Mouse (Mus musculus) liver, embryonic 13.5 days (tissue): ENCODE results near the gene Hdac10. TPM values are rescaled to one million over a fixed set of nuclear protein-coding genes. Genes with fewer than 3 reads are reported as not detected.

Source experiments
- ATAC-seq: fragments of 200-750 bp; cut with Nextera tagmentation; 2 replicates; pipeline ENCODE4 v1.8.0; 2017; ENCODE audit warnings: low read depth, mild to moderate bottlenecking, moderate number of reproducible peaks, moderate library complexity
- DNase-seq: peaks from one replicate; pipeline ENCODE4 v3.0.0; 2022
- H3K27ac ChIP-seq: fragments of 300-500 bp; sonication (generic); 2 replicates; pipeline ENCODE4 v1.5.1; 2015; ENCODE audit warnings: moderate library complexity, mild to moderate bottlenecking, inconsistent platforms
- H3K27me3 ChIP-seq: fragments of 300-500 bp; sonication (generic); 2 replicates; pipeline ENCODE4 v1.6.1; 2015; ENCODE audit warnings: mild to moderate bottlenecking, inconsistent platforms
- H3K36me3 ChIP-seq: fragments of 300-500 bp; sonication (generic); 2 replicates; pipeline ENCODE4 v1.6.1; 2015; ENCODE audit warnings: mild to moderate bottlenecking, inconsistent platforms
- H3K4me1 ChIP-seq: fragments of 300-500 bp; sonication (generic); replicated peaks from 2 replicates; pipeline ENCODE4 v1.6.1; 2015; ENCODE audit warnings: inconsistent platforms
- H3K4me2 ChIP-seq: fragments of 300-500 bp; sonication (generic); 2 replicates; pipeline ENCODE4 v1.6.1; 2015; ENCODE audit warnings: inconsistent platforms, mild to moderate bottlenecking, moderate library complexity
- H3K4me3 ChIP-seq: fragments of 300-500 bp; sonication (generic); replicated peaks from 2 replicates; pipeline ENCODE4 v1.5.1; 2015; ENCODE audit warnings: mild to moderate bottlenecking, inconsistent platforms
- H3K9ac ChIP-seq: fragments of 300-500 bp; sonication (generic); 2 replicates; pipeline ENCODE4 v1.6.1; 2015; ENCODE audit warnings: mild to moderate bottlenecking, inconsistent platforms
- H3K9me3 ChIP-seq: fragments of 300-500 bp; sonication (generic); replicated peaks from 2 replicates; pipeline ENCODE4 v1.6.1; 2016; ENCODE audit warnings: inconsistent platforms
- WGBS: fragments of 180-500 bp; shearing (Covaris S2); methylation state at CpG from one replicate; pipeline ENCODE4 v1.1.7; 2015; ENCODE audit not compliant: insufficient replicate concordance; 5-methylcytosine and 5-hydroxymethylcytosine counted together
- polyA plus RNA-seq: library from polyadenylated mRNA; unstranded; fragments of >200 nt; fragmentation: Nextera tagmentation; extraction: Ambion mirVana; gene quantifications from 2 replicates; pipeline ENCODE4 v1.2.1, GENCODE M21; 2015

The Hdac10 gene
- polyA plus RNA-seq, 1 experiment from 2014 or later: 10.2 TPM

DNA sequence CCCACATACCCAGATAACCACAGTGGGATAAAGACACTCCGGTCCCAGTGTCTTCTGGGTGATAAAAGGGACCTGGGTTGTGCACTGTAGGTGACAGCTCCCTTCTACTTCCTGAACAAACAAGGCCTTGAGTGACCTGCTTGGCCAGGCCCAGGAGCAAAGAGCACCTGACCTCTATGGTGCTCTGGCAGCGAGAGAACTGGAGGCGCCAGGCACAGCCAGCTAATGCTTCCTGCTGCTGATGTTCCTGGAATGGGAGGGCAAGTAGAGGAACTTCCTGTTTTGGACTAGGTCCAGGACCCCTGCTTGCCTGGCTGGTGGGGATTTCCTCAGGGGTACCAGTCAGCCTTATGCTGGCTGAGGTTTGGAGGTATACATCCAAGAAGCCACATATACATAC lies 41.6 kb upstream of the Hdac10 start:
- ATAC-seq: peak; percentile 11; the same call in 1 of the 2 replicates
- WGBS: 31% methylated on average over 3 of the region's 3 CpGs
- DNase-seq: no peak
- peak overlapping the region; percentile 12; the same call in 1 of the 2 replicates for H3K4me2 ChIP-seq
- H3K4me1 ChIP-seq: peaks cover 66% of the 10 kb centered on the region
- H3K9me3 ChIP-seq: no peaks in the 10 kb centered on the region
- no peak overlapping the region for H3K9ac ChIP-seq
- H3K4me3 ChIP-seq: no peak overlapping the region
- peaks cover 26% of the 10 kb centered on the region for H3K36me3 ChIP-seq
- peaks cover 43% of the 10 kb centered on the region for H3K27me3 ChIP-seq
- peak overlapping the region; percentile 69; the same call in 1 of the 2 replicates for H3K27ac ChIP-seq

DNA sequence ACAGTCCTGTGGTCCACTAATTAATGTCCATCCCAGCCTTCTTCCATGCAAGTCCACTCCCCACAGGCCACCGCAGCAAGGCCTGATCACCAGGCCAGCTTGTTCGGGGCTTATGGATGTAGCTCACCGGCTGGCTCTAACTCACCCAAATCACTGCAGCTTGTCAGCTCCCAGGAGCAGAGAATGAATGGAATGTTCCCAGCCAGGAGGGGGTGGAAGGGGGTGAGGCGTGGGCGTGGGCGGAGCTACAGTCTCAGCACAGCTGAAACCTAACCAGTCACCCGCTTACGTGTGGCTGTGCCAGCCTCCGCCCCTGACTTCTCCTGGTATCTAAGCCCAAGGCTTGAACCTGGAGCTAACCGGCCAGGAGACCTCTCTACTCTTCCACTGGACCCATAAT lies 40.9 kb upstream of the Hdac10 start:
- WGBS: 51% methylated on average over 10 of the region's 10 CpGs
- H3K9me3 ChIP-seq: no peaks in the 10 kb centered on the region
- H3K4me1 ChIP-seq: peaks cover 59% of the 10 kb centered on the region
- peak overlapping the region; percentile 12; the same call in 1 of the 2 replicates for H3K4me2 ChIP-seq
- peaks cover 33% of the 10 kb centered on the region for H3K36me3 ChIP-seq
- peaks cover 36% of the 10 kb centered on the region for H3K27me3 ChIP-seq
- no peak for DNase-seq
- no peak for ATAC-seq
- no peak overlapping the region for H3K4me3 ChIP-seq
- peak overlapping the region; percentile 69; the same call in 1 of the 2 replicates for H3K27ac ChIP-seq
- no peak overlapping the region for H3K9ac ChIP-seq

DNA sequence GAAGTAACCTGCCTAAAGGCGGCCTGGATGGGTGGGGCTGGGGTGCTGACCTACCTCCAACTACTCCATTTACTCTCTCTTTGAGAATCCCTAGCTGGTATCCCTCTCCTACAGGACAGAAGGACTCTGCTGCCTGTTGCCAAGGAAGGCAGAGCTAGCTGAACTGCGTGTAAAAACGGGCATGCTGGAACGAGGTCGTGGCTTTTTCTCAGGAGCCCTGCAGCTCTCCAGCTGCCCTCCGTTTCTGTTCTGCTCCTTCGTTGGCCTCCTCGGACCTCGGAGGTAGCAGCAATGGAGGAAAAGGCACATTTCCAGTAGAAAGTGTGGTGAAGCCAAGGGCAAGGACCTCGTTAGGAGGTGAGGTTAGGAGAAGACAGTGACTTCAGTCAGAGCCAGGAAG lies 40.4 kb upstream of the Hdac10 start:
- Histone ChIP-seq H3K36me3 (peaks cover 38% of the 10 kb centered on the region), H3K9me3 (no peaks in the 10 kb centered on the region), H3K27ac (no peak overlapping the region), H3K9ac (no peak overlapping the region), H3K4me2 (no peak overlapping the region), H3K27me3 (peaks cover 31% of the 10 kb centered on the region), H3K4me1 (peaks cover 54% of the 10 kb centered on the region), H3K4me3 (no peak overlapping the region)
- DNase-seq (no peak), ATAC-seq (no peak)
- 74% methylated on average over 10 of the region's 10 CpGs for WGBS

DNA sequence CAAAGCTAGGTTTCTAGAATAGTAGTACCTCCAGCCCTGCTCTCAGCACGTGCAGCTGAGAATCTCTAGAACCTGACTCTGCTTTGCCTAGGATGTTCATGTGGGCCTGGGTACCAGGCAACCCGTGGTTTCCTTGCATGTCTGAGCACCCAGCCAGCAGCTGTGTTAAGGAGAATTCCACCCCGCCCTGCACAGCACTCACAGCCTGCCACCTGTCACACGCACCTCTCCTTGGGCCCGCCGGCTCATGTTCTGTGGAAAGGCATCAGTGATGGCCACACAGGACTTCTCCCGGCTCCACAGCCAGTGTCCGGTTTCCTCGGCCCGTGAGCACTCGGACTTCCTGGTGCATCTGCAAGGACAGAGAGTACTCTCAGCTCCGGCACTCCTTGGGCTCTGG lies 37.0 kb upstream of the Hdac10 start:
- Histone ChIP-seq H3K4me2 (no peak overlapping the region), H3K36me3 (peaks cover 73% of the 10 kb centered on the region), H3K27ac (no peak overlapping the region), H3K4me3 (no peak overlapping the region), H3K9ac (no peak overlapping the region), H3K27me3 (0 out of 2 replicates have a peak, but pooled peaks cover 2% of the 10 kb centered on the region), H3K9me3 (no peaks in the 10 kb centered on the region), H3K4me1 (peaks cover 19% of the 10 kb centered on the region)
- DNase-seq (no peak), ATAC-seq (no peak)
- 82% methylated on average over 12 of the region's 12 CpGs for WGBS

DNA sequence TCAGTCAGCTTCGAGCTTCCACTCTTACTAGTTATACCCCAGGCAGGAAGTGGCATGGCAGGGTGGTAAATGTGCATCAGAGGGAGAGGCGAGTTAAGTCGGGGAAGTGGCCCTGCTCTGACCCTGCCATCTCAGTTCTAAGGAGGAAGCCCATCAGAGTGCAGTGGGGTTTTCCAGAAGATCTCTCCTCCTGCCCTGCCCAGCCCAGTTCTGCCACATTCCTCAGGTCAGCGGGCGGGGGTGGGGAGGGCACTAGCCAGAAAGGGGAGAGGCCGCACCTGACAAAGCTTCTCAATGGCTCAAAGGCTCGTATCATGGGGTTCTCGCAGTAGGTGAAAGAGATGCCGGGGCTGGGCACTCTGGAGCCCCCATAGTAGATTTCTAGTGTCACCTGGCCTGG lies 32.9 kb upstream of the Hdac10 start:
- no peaks in the 10 kb centered on the region for H3K27me3 ChIP-seq
- H3K4me3 ChIP-seq: no peak overlapping the region
- H3K36me3 ChIP-seq: peaks cover 98% of the 10 kb centered on the region
- H3K9ac ChIP-seq: no peak overlapping the region
- ATAC-seq (no peak), DNase-seq (no peak)
- H3K9me3 ChIP-seq: no peaks in the 10 kb centered on the region
- H3K4me1 ChIP-seq: no peaks in the 10 kb centered on the region
- 58% methylated on average over 9 of the region's 9 CpGs for WGBS
- H3K27ac ChIP-seq: no peak overlapping the region
- no peak overlapping the region for H3K4me2 ChIP-seq

DNA sequence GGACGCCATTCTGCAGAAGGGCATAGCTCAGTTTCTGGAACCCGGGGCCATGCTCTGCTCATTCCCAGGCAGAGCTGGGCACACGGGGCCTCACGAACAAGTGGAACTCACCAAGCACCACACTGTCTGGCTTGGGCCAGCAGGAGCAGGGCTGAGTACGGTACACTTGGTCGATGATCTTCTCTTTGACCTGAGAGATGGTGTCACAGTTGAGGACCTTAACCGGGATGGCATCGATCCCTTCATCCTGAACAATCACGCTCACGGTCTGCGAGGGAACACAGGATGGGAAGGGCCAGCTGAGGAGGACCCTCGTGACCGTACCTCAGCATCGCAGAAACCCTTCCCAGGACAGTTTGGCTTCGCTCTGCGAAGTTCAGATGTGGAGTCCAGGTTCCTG lies 30.0 kb upstream of the Hdac10 start:
- H3K4me3 ChIP-seq: no peak overlapping the region
- no peak overlapping the region for H3K9ac ChIP-seq
- DNase-seq (no peak), ATAC-seq (peak; percentile 30; the same call in 1 of the 2 replicates)
- H3K4me2 ChIP-seq: no peak overlapping the region
- no peaks in the 10 kb centered on the region for H3K27me3 ChIP-seq
- no peak overlapping the region for H3K27ac ChIP-seq
- no peaks in the 10 kb centered on the region for H3K4me1 ChIP-seq
- peaks cover 79% of the 10 kb centered on the region for H3K36me3 ChIP-seq
- no peaks in the 10 kb centered on the region for H3K9me3 ChIP-seq
- 85% methylated on average over 16 of the region's 16 CpGs for WGBS

DNA sequence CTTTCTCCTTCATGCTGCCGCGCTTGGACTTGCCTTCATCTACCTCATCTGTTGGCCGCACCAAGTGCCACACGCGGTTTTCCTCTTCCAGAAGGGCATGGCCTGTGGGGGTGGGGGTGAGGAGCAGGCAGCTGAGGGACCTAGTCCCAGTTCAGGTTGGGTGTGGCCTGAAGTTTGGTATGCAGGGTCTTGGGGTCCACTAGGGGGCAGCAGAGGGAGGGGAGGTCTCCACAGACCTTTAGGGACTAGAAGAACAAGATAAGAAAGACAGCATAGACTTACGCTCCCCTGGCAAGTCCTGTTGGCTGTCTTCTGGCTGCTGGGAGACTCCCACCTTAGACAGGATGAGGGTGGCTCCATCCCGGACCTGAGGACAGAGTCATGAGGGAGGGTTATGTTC lies 29.5 kb upstream of the Hdac10 start:
- DNase-seq: peak; percentile 40
- peaks cover 74% of the 10 kb centered on the region for H3K36me3 ChIP-seq
- peak; percentile 22; the same call in 1 of the 2 replicates for ATAC-seq
- no peak overlapping the region for H3K27ac ChIP-seq
- no peaks in the 10 kb centered on the region for H3K27me3 ChIP-seq
- 49% methylated on average over 7 of the region's 7 CpGs for WGBS
- H3K4me1 ChIP-seq: no peaks in the 10 kb centered on the region
- H3K4me2 ChIP-seq: no peak overlapping the region
- H3K9ac ChIP-seq: no peak overlapping the region
- no peaks in the 10 kb centered on the region for H3K9me3 ChIP-seq
- H3K4me3 ChIP-seq: no peak overlapping the region

DNA sequence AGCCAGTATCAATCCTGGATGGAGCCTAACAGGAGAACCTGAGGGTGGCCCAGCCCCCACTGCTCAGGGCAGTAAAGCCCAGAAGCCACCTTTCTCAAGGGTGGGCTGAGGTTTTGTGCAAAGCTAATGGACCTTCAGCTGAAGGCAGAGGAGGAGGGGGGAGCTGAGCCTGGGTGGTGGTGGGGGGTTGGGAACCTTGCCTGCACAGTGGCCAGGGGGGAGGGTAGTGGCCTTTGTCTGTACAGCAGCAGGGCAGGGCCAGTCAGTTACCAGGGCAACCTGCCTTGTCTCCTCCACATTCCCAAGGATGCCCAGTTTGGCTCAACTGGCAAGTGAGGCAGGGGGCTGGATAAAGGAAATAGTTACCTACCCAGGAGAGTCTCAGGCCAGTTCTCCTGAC lies 23.8 kb upstream of the Hdac10 start:
- Histone ChIP-seq H3K27me3 (peaks cover 37% of the 10 kb centered on the region), H3K27ac (no peak overlapping the region)
- no peak for ATAC-seq

DNA sequence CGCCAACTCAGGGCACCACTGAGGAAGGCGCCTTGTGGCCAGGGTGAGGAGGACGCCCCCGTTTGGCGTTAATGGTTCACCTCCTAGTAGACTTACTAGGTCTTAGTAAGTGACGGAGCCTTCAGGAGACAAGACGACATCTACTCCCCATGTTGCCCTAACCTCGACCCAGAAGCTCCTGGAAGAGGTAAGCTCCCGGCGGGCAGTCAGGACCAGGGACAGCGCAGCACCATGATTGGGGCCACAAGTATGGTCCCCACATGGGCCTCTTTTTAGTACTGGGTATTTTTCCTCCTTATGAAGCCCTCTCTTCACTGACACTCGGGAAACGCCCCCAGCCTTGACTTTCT lies 21.5 kb upstream of the Hdac10 start:
- ATAC-seq (peak; percentile 6; the same call in 1 of the 2 replicates), DNase-seq (peak; percentile 34)
- H3K4me3 ChIP-seq: peak overlapping the region; percentile 62
- no peak overlapping the region for H3K9ac ChIP-seq
- H3K27me3 ChIP-seq: peaks cover 60% of the 10 kb centered on the region
- no peaks in the 10 kb centered on the region for H3K9me3 ChIP-seq
- peak overlapping the region; percentile 79 for H3K4me2 ChIP-seq
- no peak overlapping the region for H3K27ac ChIP-seq
- no peaks in the 10 kb centered on the region for H3K36me3 ChIP-seq
- peaks cover 30% of the 10 kb centered on the region for H3K4me1 ChIP-seq
- 2% methylated on average over 13 of the region's 13 CpGs for WGBS

More for the DNA sequence above, 23.8 kb upstream of the Hdac10 start:
- no peak for DNase-seq
- Histone ChIP-seq H3K4me2 (no peak overlapping the region), H3K9me3 (no peaks in the 10 kb centered on the region), H3K4me1 (peaks cover 19% of the 10 kb centered on the region), H3K9ac (no peak overlapping the region), H3K4me3 (no peak overlapping the region), H3K36me3 (peaks cover 20% of the 10 kb centered on the region)

DNA sequence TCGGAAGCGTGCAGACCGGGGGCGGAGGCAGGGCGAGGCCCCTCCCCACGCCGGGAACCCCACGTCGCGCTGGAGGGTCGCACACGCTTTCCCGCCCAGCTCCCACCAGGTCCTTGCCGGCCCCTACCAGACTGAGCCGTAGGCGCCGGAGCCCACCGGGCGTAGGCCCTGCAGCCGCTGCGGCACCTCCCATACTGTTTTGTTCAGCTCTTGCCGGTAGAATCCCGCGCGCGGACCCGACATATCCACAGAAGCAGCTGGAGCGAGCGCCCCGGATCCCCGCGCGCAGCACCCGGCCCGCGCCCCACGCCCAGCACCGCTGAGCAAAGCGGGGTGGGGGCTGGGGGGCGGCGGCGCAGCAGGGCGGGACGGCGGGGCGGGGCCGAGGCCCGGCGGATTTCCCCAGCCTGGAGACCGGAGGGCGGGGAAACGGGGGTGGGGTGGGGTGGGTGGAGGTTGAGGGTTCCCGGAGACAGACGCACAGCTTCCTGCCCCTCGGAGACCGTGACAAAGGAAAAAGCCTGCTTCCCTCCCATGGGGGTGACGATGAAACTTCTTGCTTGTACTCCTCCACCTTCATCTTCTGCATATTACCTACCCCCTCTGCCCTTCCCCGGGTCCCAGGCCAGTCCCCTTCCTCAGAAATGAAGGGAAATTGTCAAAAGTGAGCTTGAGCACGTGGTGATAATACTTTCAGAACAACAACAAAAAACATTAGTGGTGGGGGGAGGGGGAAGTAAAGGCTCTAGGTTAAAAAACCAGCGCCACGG lies 21.0 kb upstream of the Hdac10 start, which contains the start of gene Mapk11:
TSS of gene Mapk11 (minus strand) at position 358 of the 770 bp plus-strand sequence.
- peak within 1 kb of the TSS; percentile 62 for H3K4me3 ChIP-seq
- H3K27me3 ChIP-seq: peaks cover 66% of the 10 kb centered on the region
- H3K36me3 ChIP-seq: no peaks in the 10 kb centered on the region
- no peaks in the 10 kb centered on the region for H3K9me3 ChIP-seq
- H3K27ac ChIP-seq: no peak within 1 kb of the TSS
- ATAC-seq: peak; percentile 50
- H3K4me2 ChIP-seq: peak within 1 kb of the TSS; percentile 79
- H3K9ac ChIP-seq: peak within 1 kb of the TSS; percentile 61
- no peak for DNase-seq
- peaks cover 30% of the 10 kb centered on the region for H3K4me1 ChIP-seq
- under 1% methylated on average over 60 of the region's 61 CpGs for WGBS

DNA sequence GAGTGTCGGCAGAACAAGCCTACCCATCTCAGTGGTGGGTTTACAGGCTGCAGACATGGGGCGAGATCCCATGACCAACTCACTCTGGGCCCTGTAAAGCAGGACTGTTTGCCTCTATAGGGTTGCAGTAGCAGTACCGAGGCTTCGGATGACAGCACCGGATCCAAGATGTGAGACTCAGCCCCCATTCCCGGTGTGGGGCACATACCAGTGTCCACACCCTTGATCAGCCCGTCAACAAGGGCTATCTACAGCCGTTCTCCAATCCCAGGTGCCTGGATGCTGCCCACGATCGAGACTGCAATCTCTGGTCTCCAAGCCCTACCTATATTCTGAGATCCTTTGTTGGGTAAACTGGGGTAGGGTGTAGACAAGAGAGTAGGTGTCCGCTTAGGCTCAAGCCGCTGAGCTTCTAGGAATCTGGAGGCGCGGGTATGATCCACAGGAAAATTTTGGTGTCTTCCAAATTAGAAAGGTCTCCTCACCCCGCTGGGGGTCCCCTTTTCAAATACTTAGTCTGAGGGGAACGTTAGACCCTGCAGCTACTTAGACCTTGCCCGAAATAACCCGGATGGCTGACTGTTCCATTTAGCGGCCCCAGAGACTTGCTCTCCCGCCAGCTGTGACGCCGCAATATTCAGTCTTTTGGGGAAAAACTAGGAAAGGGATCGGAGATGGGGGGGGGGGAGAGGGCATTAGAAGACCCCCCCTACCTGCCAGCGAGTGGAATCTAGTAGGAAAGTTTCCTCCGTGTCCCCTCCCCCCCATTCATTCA lies 20.2 kb upstream of the Hdac10 start:
- Histone ChIP-seq H3K4me1 (peaks cover 30% of the 10 kb centered on the region), H3K9me3 (no peaks in the 10 kb centered on the region), H3K27ac (no peak overlapping the region), H3K36me3 (no peaks in the 10 kb centered on the region), H3K4me2 (peak overlapping the region; percentile 79), H3K4me3 (peak overlapping the region; percentile 62), H3K9ac (peak overlapping the region; percentile 61), H3K27me3 (peaks cover 73% of the 10 kb centered on the region)
- ATAC-seq (no peak), DNase-seq (no peak)
- WGBS: 7% methylated on average over 25 of the region's 25 CpGs
